Mouse (Mus musculus): ENCODE measurements around the gene Pdlim3.

DNA sequence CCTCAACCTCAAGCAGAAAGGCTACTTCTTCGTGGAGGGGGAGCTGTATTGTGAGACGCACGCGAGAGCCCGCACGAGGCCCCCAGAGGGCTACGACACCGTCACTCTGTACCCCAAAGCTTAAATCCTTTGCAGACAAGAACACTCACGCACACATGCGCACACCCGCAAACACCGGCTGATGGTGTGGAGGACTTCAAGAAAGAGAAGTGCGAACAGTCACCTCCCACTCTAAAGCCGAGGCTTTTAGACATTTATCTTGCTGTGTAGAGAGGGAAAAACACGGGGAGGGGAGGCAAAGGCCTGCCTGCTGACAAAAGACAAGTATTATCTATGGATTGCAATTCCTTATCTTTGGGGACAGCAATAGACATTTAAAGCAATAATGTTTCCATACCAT, 33.6 kb downstream of the Pdlim3 start:
- TF ChIP-seq CTCF (IDR thresholded peaks at IDR 0.05 in 2 of 3, conservative IDR thresholded peaks at IDR 0.05 in 1 of 3; ENCODE audit: control insufficient read depth in 1 of 3, insufficient read depth in 1 of 3, low read depth in 2 of 3, low read length in 3 of 3, poor library complexity in 1 of 3, severe bottlenecking in 1 of 3) (no peak), GATA1 (IDR thresholded peaks at IDR 0.05; ENCODE audit: low read depth, low read length) (no peak), TBP (IDR thresholded peaks at IDR 0.05; ENCODE audit: low read depth, low read length) (no peak)

Measured in MEL (cell line).